Mouse (Mus musculus): ENCODE data around the gene Tmem274. TPM values are rescaled to one million over a fixed set of nuclear protein-coding genes. Genes with fewer than 3 reads are reported as not detected.

Gene Tmem274
- total RNA-seq, 2 experiments from 2014 or later: not detected

DNA sequence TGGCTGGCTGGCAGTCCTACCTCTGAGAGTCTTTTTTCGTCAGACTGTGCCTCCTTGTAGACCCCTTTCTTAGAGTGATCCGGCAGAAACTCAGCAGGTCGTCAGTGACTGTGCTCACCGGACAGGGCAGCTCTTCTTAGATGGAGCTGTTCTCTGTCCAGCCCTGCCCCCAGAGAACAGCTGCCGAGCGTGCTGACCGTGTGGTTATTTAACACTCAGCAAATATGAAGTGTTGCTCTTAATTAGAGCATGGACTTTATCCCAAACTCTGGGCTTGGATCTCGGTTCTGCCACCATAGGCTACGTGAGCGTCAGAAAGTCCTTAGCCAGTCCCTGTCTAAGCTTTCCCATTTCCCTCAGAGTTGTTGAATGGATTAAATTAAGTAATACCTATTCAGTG is 44.1 kb downstream of the Tmem274 start:
- no peak for DNase-seq (ENCODE audit: extremely low spot score in 1 of 2, low spot score in 1 of 2)

DNA sequence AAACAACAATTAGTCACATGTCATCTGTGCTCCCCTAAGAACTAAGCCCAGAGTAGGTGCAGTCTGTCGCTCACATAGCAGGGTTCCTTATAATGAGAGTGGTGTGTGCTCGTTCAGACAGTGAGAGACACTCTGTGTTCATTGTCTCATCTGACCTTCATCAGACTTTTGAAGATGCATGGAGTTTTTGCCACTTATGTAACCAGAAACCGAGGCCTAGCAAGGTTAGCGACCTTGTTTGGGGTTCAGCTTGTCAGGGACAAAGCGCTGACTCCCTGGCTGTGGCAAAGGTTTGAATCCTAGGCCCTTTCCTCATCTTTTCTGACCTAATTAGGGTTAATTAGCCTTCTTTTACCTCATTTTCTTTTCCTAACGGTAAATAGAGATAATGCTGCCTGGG is 46.8 kb downstream of the Tmem274 start:
- DNase-seq (ENCODE audit: extremely low spot score in 1 of 2, low spot score in 1 of 2): no peak

GRCm38 (mm10) chr4:149525170-149525569 is 48.0 kb downstream of the Tmem274 start:
- no peak for DNase-seq (ENCODE audit: extremely low spot score in 1 of 2, low spot score in 1 of 2)

GRCm38 (mm10) chr4:149525811-149526210 is 48.6 kb downstream of the Tmem274 start:
- no peak for DNase-seq (ENCODE audit: extremely low spot score in 1 of 2, low spot score in 1 of 2)

DNA sequence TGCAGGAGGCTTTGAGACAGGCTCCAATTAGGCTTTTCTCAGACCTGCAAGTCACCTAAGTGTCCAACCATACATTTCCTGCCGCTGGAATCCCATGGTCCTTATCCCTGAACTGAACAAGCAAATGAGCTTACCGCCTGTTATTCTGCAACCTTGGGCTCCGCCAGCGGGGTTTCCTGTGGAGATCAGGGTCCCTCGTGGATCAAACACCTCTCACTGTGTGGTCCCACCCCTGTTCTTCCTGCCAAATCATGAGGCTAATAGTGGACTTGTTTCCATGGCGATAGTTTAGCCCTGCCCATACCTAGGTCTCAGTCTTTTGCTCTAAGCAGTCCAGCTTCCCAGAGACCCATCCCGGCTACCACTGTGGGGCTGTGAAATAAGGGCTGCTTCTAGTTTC is 49.2 kb downstream of the Tmem274 start:
- no peak for DNase-seq (ENCODE audit: extremely low spot score in 1 of 2, low spot score in 1 of 2)

GRCm38 (mm10) chr4:149527621-149528354 is 50.6 kb downstream of the Tmem274 start:
- no peak for DNase-seq (ENCODE audit: extremely low spot score in 1 of 2, low spot score in 1 of 2)

- DNase-seq (ENCODE audit: extremely low spot score in 1 of 2, low spot score in 1 of 2): no peak
Measured at GRCm38 (mm10) chr4:149529691-149530090, 52.5 kb downstream of the Tmem274 start.

Other genes starting within 250 kb of the Tmem274 start
- gene Kif1b, start 169.7 kb upstream of the Tmem274 start, total RNA-seq (2021): 100 to 1,000 TPM; 372 to 435 TPM
- 100 to 1,000 TPM in 1 of 2 experiments, 10 to 100 TPM in 1; 92.8 to 113 TPM for gene Ube4b, start 50.6 kb upstream of the Tmem274 start, total RNA-seq (2021)
- gene Rbp7, start 22.4 kb upstream of the Tmem274 start, total RNA-seq (2021): not detected
- 1 to 10 TPM; 8.0 to 8.4 TPM for gene Nmnat1, start 7.8 kb downstream of the Tmem274 start, total RNA-seq (2021)
- 10 to 100 TPM; 19.5 to 21.5 TPM for gene Lzic, start 7.9 kb downstream of the Tmem274 start, total RNA-seq (2021)
- 10 to 100 TPM; 39.5 to 41.1 TPM for gene Ctnnbip1, start 40.9 kb downstream of the Tmem274 start, total RNA-seq (2021)
- gene Clstn1, start 109.1 kb downstream of the Tmem274 start, total RNA-seq (2021): 100 to 1,000 TPM; 782 to 866 TPM
- gene Pik3cd, start 225.2 kb downstream of the Tmem274 start, total RNA-seq (2021): 10 to 100 TPM; 22.9 to 25.2 TPM